Mouse (Mus musculus) CD8-positive naive resting alpha-beta T cell, adult 2 months (primary cell): ENCODE measurements around the gene Vkorc1.
"Not testable (repeated sequence)": the region's sequence is repeated elsewhere in the genome, so short reads cannot be mapped to it uniquely, and the experiment has no call there.

Experiments
- DNase-seq, 2 experiments: peaks; one replicate each; pipeline ENCODE4 v3.0.0; 2022; ENCODE audit warnings: low read depth in 2 of 2, low spot score in 2 of 2

Vkorc1 gene

DNA sequence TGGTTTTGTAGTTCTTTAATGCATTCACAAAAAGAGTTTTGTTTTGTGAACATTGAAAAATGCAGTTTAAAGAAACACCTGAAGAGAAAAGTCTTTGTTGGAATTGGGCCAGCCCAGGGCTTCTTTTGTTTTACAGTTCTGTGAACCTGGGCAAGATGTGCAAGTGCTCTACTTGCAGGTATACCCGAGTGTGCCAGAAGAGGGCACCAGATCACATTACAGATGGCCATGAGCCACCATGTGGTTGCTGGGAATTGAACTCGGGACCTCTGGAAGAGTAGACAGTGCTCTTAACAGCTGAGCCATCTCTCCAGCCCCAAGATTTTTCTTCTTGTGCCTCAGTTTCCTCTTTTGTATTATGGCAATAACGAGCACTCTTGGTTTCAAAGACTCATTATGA, 22.8 kb upstream of the Vkorc1 start:
- peak; percentile 39 to 67 for DNase-seq

DNA sequence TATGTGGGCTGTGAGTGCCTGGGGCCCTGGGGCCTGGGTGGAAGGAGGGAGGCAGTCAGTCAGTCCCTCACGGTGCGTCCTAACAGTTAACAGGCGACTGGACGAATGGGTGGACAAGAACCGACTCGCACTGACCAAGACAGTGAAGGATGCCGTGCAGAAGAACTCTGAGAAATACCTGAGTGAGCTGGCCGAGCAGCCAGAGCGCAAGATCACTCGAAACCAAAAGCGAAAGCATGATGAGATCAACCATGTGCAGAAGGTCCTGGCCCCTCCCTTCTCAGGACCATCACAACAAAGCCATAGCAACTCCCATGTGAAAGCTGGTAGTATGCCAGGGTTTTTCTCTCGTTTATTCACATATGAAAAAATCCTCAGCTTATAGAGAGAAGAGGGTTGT, 19.9 kb upstream of the Vkorc1 start:
- no peak for DNase-seq

DNA sequence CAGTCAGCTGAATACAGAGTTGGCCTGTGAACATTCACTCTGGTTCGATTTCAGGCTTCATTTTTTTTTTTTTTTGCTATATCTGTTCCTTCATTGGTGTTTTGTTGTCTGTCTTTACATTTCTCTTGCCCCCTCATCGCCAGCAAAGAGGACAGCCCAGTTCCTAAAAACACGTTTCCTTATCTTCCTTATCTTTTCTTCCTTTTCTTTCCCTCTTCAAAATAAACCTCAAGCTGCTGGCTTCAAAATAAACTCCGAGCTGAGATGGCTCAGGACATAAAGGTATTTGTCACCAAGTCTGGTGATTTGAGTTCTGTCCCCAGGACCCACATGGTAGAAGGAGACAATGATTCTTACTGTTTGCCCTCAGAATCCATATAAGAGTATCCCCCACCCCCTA, 17.5 kb upstream of the Vkorc1 start:
- no peak for DNase-seq

DNA sequence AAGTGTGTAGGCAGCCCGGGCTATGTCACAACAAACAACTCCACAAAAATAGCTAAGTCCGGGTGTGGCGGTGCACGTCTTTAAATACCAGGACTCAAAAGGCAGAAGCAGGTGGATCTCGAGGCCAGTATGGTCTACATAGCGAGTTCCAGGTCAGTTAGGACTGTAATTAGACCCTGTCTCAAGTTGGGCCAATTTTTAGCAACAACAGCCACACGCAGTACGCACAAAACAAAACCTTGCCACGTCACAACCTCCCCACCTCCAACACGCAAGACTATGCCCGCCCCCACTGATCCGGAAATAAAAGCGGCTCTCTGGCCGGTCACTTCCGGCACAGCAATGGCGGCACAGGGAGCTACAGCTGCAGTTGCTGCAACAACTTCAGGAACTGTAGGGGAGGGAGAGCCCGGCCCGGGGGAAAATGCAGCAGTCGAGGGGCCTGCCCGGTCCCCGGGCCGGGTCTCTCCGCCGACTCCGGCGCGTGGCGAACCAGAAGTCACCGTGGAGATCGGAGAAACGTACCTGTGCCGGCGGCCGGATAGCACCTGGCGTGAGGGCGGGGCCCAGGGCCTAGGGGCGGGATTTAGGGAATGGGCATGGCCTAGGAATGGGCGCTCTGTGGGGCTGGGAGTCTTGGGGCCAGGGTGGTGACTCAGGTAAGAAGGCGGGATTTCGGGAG, 16.9 kb upstream of the Vkorc1 start, which contains the start of gene Kat8:
Kat8 (plus strand) TSS at position 327 of the 682 bp plus-strand sequence.
- peak; percentile 71 to 86 for DNase-seq

DNA sequence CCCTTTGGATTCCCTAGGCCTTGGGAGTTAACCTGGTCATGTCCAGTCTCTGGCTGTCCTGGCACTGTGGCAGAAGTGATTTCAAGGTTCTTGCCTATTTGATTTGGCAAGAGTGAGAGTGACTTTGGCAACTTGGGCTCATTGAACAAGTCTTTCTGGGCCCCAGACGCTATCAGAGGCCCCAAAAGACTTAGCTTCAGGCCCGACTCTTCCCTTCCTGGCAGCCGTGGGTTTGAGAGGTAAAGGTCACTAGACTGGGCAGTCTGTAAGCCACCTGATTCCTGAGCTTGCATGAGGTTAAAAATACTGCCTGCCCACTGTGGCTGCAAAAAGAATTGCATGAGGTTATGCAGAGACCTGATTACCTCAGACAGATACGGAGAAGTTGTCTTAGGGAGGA, 13.2 kb upstream of the Vkorc1 start:
- DNase-seq: no peak

DNA sequence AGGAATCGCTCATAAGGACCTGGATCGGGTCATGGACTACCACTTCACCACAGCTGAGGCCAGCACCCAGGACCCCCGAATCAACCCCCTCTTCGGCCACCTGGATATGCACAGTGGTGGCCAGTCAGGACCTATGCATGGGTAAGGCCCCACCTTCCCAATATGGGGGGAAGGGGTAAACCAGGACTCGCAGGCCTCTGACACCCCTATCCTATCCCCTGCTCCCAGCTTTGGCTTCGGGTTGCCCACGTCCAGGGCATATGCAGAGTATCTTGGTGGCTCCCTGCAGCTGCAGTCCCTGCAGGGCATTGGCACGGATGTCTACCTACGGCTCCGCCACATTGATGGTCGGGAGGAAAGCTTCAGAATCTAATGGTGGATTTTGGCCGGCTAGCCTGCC, 12.5 kb upstream of the Vkorc1 start:
- DNase-seq: no peak

DNA sequence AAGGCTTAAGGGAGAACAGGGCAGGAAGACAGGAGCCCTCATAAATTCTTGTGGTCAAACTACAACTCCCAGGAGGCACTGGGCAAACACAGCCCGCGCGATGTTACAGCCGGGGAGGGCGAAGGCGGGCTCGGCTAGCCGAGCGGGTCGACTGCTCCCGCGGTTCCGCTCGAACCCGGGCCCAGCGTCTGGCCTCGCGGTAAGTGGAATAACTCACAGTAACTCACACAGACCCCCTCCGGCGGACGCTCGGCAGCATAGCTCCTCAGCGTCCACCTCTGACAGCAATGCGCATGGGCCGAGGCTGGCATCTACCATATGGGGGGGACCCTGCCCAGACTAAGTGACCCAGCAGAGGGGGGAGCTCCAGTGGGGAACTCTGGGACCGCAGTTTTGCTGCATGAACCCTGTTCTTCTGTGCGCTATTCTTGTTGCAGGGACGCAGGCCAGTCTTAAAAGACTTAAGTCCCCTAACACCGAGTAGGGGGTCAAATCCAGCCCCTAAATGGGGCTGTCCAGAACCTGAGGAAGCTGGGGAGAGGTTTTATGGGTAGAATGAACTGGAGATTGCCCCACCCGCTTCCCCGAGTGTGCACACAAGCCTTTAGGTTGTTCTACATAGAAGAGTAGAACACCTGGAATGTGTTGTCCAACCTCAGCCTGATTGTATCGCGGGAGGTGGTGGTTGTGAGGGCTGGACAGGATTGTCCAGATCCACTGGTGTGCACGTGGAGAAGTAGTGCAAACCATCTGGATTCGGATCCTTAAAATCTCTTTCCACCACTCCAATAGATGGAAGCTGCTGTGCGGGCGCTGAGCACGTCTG, 8.8 kb upstream of the Vkorc1 start, which contains the start of gene Bckdk:
Bckdk (plus strand) TSS at position 112 of the 826 bp plus-strand sequence.
- peak; percentile 36 to 53 for DNase-seq

DNA sequence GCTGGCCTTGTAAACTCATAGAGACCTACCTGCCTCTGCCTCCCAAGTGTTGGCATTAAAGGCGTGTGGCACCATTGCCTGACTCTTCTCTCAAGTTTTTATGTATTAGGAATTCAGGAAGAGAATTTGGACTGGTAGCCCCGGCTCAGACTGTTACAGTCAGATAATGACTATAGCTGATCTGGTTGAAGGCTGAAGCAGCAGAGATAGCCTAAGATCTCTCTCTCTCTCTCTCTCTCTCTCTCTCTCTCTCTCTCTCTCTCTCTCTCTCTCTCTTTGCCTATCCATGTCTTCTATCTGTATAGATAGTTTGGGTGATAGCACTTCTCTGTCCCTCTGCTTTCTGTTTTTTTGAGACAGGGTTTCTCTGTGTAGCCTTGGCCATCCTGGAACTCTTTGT, 6.4 kb upstream of the Vkorc1 start:
- DNase-seq: no peak

DNA sequence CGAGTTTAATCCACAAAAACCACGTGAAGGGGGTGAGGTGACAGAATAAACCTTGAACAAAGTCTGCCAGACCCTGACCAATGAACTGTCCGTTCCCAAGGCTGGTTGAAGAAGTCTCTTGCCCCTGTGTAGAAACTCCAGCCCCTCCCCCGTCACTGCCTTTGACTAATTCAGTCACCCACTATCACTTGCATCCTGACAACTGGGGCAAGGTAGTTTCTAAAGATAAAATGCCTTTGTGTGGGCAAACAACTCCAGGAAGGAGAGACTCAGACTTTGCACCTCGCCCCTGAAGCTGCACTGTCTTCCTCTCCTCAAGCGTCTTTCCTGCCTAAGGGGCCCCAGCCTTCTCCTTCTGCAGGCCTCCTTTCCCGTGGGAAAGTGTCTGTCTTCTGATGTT, 4.6 kb upstream of the Vkorc1 start:
- DNase-seq: no peak

DNA sequence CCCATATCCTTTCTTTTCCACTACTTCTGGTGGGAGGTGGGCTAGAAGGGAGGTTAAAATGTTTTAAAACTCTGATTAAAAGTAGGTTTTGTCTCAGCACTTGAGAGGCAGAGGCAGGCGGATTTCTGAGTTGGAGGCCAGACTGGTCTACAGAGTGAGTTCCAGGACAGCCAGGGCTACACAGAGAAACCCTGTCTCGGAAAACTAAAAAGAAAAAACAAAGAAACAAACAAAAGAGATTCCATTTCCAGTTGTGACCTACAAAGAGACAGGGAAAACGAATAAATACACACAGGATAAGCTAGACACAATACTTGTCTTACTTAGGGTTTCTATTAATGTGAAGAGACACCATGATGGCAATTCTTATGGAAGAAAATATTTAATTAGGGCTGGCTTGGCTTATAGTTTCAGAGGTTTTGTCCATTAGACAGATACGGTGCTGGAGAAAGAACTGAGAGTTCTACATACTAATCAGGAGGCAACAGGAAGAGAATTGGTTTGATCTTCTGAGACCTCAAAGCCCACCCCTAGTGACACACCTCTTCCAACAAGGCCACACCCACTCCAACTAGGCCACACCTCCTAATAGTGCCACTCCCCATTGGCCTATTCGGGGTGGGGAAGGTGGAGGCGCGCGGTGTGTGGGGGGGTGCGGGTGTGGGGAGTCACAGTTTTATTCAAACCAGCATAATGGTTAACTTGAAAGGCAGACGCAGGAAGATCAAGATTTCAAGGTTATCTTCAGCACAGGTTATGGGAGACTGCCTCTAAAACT, 3.0 kb upstream of the Vkorc1 start:
- DNase-seq: peak; percentile 44 to 69

DNA sequence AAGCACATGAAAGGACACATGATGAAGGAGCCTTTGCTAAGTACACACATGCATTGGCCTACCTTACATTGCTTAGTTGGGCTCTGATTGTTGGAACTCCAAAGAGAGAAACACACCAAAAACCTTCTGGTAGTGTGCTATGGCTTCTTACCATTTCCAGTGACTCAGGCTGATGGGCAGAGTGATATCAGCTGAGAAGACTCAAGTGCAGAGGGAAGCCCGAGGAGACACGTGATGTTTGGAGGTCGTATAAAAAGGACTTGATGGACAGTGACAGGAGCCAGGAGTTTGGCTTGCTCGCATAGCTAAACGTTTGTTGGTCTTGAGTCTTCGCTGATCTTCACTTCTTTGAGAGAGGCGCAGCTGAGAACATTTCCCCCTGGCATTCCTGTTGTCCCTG, 2.1 kb upstream of the Vkorc1 start:
- DNase-seq: no peak

DNA sequence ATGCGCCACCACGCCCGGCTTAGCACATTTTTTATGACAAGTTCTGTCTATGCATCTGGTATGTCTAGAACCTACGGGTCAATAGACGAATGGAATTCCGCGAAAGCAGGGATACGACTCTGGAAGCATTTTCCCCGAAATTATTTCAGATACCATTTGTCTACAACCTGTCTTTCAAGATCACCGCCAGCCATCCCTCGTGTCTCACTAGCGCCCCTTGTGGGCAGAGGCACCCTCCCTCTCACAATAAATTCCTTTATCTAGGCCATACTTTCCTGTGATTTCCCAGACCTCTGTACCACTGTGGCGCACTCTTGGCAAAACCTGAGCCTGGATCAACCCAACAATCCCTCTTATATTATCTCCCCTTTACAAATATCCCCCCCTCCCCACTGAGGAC, 967 bp upstream of the Vkorc1 start:
- peak; percentile 66 to 71 for DNase-seq

DNA sequence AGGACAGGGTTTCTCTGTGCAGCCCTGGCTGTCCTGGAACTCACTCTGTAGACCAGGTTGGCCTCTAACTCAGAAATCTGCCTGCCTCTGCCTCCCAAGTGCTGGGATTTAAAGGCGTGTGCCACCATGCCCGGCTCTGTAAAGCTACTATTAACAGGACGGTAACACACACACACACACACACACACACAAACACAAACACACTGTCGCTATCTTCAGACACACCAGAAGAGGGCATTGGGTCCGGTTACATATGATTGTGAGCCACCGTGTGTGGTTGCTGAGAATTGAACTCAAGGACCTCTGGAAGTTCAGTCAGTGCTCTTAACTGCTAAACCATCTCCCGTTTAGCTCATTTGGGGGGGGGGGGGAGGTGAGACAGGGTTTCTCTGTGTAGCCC, 474 bp upstream of the Vkorc1 start:
- DNase-seq: not testable (repeated sequence)

DNA sequence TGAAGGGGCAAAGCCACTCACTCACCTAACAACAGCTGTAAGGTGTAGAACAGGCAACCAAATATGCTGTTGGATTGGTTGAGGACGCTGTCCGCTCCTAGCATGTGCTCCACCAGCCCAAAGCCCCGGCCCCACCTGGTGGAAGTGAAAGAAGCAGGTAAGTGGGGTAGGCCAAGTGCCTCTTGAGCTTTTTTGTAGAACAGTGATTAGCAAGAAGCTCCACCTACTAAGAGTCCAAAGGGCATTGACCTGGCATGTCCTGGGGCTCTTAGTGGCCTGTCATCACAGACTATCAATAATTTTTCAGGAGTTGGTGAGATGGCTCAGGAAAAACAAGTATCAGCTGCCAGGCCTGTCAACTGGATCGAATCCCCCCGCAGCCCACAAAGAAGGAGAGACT, 937 bp downstream of the Vkorc1 start:
- no peak for DNase-seq

DNA sequence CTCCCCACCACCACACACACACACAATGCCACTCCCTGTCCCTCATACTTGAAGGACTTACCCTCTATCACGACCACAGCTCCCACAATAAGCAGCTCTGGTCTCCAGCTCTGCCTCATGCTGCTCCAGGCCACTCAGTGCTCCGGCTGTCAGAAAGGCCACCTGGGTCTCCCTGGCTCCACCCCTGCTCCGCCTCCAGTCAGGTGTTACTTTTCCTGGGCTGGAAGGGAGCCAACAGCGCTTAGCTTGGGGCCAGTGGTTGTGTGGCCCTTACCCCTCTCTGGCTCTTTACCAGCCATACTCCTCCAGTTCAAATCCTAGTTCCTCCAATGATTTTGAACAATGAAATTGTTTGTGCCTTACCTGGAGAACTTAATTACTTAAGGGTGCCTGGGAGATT, 4.6 kb downstream of the Vkorc1 start, which contains the start of gene Prss53:
Prss53 (minus strand) TSS at position 173 of the 400 bp plus-strand sequence.
- no peak for DNase-seq

DNA sequence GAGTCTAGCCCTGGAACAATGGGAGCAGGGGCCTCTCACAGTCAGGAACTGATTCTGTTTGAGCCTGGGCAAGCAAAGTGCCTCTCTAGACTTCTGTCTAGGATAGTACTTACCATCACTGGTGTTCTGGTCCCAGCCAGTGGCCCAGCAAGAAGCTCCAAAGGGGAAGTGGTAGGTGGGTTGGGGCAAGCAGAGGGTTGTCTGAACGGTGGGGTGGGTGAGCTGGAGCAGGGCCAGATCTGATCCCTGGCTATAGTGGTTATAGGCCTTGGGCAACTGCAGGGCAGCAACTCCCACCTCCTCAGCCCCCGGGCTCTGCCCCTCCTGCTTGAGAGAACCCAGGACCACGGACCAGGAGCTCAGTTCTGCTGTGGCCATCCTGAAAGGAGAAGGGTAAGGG, 6.6 kb downstream of the Vkorc1 start:
- no peak for DNase-seq

DNA sequence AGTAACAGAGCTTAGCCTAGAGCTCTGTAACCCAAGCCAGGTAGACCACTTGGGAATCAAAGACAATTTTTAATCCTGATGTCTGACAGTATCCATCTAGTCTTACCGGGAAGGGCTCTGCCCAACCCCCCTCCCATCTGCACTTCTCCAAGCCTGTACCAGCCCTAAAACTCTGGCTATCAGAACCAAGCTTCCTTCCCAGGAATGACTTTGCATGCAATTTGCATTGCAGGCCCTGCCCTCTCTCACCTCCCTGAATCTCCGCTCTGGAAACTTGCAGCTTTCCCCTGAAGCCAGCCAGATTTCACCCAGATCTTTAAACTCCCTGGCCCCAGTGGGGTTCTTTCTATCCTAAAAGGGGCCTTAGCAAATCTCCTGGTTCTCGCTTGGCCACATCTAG, 7.6 kb downstream of the Vkorc1 start:
- DNase-seq: no peak

DNA sequence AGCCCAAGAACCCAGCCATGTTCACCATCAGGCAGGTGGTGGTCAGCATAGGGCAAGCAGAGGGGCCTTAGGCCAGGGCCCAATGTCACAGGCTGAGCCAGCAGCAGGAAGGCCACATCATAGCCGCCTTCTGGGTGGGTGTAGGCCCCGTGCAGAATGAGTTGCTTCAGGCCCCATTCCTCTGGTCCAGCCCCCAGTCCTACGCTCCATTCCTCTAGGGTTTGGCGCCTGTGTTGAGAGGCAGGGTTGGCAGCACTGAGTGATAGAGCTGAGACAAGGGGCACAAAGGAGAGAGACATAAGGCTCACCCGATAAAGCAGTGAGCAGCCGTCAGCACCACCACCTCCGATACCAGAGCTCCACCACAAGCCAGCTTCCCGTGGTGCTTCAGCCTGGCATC, 8.2 kb downstream of the Vkorc1 start:
- DNase-seq: no peak

DNA sequence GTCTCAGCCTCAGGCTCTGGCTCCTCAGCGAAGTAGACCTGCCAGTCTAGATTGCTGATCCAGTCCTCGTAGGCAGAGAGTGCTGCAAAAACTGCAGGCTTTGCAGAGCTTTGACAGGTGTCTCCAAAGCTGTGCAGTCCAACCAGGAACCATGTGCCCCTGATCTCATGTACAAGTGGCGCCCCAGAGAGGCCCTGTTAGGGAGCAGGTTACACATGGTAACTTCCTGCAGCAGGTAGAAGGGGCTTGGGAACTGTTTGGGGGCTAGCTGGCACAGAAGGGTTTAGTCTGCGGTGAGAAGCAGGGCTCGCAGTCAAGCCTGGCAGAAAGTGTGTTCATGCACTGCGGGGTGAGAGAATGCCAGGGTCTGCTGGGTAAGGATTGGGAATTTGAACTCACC, 8.9 kb downstream of the Vkorc1 start:
- no peak for DNase-seq

DNA sequence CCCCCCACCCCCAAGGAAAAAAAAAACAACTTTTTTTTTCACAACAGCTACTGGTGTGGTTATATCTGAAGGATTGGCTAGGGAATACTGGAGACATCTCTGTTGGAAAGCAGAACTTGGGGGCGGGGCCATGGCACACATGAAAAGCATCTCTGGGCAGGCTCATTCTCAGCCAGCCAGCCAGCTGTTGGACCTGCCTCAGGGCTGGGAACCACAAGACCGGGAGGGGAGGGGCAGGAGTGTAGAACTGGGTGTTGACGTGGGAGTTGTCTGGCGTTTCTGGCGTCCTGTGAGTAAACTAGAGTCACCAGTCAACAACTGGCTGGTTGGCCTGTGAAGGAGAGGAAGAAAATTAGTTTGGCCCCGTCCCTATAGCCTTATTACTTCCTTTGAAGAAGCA, 9.5 kb downstream of the Vkorc1 start:
- DNase-seq: no peak

DNA sequence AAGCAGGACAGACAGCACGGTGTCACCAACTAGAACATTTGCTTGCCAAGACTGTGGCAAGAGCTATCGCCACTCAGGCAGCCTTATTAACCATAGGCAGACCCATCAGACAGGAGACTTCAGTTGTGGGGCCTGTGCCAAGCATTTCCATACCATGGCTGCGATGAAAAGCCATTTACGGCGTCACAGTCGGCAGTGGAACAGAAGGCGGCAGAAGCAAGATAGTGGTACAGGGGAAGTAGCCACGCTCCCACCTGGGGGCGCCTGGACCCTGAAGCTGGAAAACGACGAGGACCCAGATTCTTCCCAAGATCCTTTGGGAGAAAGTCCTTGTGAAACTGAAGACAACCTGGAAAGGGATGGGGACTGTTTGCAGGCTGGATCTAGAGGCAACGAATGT, 15.0 kb downstream of the Vkorc1 start:
- no peak for DNase-seq

DNA sequence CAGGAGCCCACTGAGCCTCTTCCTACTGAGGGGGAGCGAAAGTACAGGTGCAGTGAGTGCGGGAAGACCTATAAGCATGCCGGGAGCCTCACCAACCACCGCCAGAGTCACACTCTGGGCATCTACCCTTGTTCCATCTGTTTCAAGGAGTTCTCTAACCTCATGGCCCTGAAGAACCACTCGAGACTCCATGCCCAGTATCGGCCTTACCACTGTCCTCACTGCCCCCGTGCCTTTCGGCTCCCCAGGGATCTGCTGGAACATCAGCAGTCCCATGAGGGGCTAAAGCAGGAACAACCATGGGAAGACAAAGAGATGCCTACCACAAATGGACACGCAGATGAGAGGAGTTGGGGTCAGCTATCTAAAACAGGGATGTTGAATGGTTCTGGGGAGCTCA, 16.1 kb downstream of the Vkorc1 start:
- DNase-seq: no peak
